10 mouse cellular contexts compared by ENCODE assay signal in the genomic region with DNA sequence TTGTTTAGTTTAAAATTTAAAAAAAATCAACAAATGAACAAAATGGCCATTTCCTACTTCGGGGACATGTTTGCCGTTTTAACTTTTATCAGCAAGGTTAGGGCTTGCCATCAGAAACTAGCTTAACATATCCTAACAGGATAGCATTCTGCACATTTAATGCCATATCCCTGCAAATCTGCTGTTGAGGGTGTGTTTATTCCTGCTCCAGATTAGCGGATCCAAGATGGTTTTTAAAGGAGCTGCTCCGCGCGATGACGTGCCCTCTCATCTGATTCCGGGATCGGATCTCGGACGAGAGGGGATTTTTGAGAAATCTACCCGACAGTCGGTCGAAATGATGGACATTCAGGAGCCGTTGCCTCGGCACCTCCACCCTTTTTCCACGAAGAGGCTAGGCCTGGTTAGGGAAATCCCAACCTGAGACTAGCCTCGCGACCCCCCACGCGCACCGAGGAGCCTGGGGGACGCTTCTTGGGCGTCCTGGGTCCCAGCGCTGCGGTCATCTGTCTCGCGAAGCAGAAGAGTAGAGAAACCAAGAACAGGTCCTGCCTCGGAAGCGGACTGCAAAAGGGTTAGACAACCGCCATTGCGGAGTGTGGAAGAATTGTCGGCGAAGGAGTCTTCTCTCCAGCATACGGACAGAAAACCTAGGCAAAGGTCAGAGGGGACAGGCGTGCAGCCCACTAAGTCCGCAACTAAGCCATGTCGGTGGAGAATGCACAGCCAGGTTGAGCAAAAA. TPM values are rescaled to one million over a fixed set of nuclear protein-coding genes. Genes with fewer than 3 reads are reported as not detected.
A peak's percentile ranks its signal among the peaks of the same experiment; 100 is the strongest.
DNase-seq lines count a peak whose midpoint lies in the region; ATAC-seq and TF ChIP-seq lines count a peak whose summit lies in the region.
"Had no signal": no experiment of that assay in that cellular context is flagged by ENCODE, and none has a peak within 500 bp of the region (broad histone marks: within the 10 kb centered on the region; RNA-seq: fewer than 3 reads in every experiment).

No protein-coding gene starts in this region.

- H3K36me3 ChIP-seq in liver, embryonic 11.5 days (ENCODE audit: control insufficient read depth, insufficient read depth, low read length) = no peaks in the 10 kb centered on the region
- no peaks in the 10 kb centered on the region for H3K36me3 ChIP-seq in liver, postnatal 0 days (replicated peaks; ENCODE audit: insufficient read depth, low read length)
- no peaks in the 10 kb centered on the region for H3K36me3 ChIP-seq in embryonic facial prominence, embryonic 12.5 days
- H3K36me3 ChIP-seq in intestine, embryonic 14.5 days (ENCODE audit: control insufficient read depth, insufficient read depth, low read length) = no peaks in the 10 kb centered on the region
- H3K36me3 ChIP-seq in neural tube, embryonic 13.5 days = no peaks in the 10 kb centered on the region

- H3K4me1 ChIP-seq in liver, embryonic 11.5 days (replicated peaks; ENCODE audit: control insufficient read depth, insufficient read depth, low read length) = no peaks in the 10 kb centered on the region; the same call in 1 of the 2 replicates
- H3K4me1 ChIP-seq in liver, postnatal 0 days (ENCODE audit: insufficient read depth) = no peaks in the 10 kb centered on the region
- 0 out of 2 replicates have a peak, but pooled peaks cover 6% of the 10 kb centered on the region for H3K4me1 ChIP-seq in embryonic facial prominence, embryonic 12.5 days
- H3K4me1 ChIP-seq in intestine, embryonic 14.5 days (replicated peaks; ENCODE audit: control insufficient read depth, insufficient read depth, low read length) = no peaks in the 10 kb centered on the region
- H3K4me1 ChIP-seq in neural tube, embryonic 13.5 days (replicated peaks) = peaks cover 60% of the 10 kb centered on the region

- H3K9ac ChIP-seq in liver, embryonic 11.5 days (ENCODE audit: low read depth, low read length) = no peak overlapping the region
- no peak overlapping the region for H3K9ac ChIP-seq in liver, postnatal 0 days (replicated peaks)
- H3K9ac ChIP-seq in embryonic facial prominence, embryonic 12.5 days = no peak overlapping the region
- no peak overlapping the region for H3K9ac ChIP-seq in intestine, embryonic 14.5 days (ENCODE audit: low read length)
- peak overlapping the region; percentile 67 for H3K9ac ChIP-seq in neural tube, embryonic 13.5 days
- H3K9ac ChIP-seq: liver, embryonic 14.5 days had no signal

- no peak for DNase-seq in liver, embryonic 11.5 days (ENCODE audit: low spot score)
- DNase-seq in liver, postnatal 0 days = no peak
- no peak for DNase-seq in intestine, embryonic 14.5 days (ENCODE audit: low spot score)
- no peak for DNase-seq in left cerebral cortex, adult 18-20 months (ENCODE audit: low spot score in 2 of 2)
- no peak for DNase-seq in cerebellum, adult 9-10 months

- TF ChIP-seq EP300 in liver, postnatal 0 days (IDR thresholded peaks at IDR 0.05; ENCODE audit: low read depth) = no peak

- peaks cover 98% of the 10 kb centered on the region for H3K27me3 ChIP-seq in liver, embryonic 11.5 days (replicated peaks; ENCODE audit: control insufficient read depth, insufficient read depth, low read length)
- peaks cover 86% of the 10 kb centered on the region for H3K27me3 ChIP-seq in liver, postnatal 0 days (ENCODE audit: insufficient read depth, low read length)
- H3K27me3 ChIP-seq in embryonic facial prominence, embryonic 12.5 days = peaks cover 90% of the 10 kb centered on the region
- peaks cover 100% of the 10 kb centered on the region for H3K27me3 ChIP-seq in intestine, embryonic 14.5 days (replicated peaks; ENCODE audit: control insufficient read depth, insufficient read depth, low read length)
- peaks cover 84% of the 10 kb centered on the region for H3K27me3 ChIP-seq in neural tube, embryonic 13.5 days

- H3K9me3 ChIP-seq in liver, embryonic 11.5 days (ENCODE audit: control insufficient read depth, low read length) = no peaks in the 10 kb centered on the region
- H3K9me3 ChIP-seq in liver, postnatal 0 days (ENCODE audit: low read length) = no peaks in the 10 kb centered on the region
- no peaks in the 10 kb centered on the region for H3K9me3 ChIP-seq in embryonic facial prominence, embryonic 12.5 days
- H3K9me3 ChIP-seq in intestine, embryonic 14.5 days (ENCODE audit: control insufficient read depth, low read length) = no peaks in the 10 kb centered on the region
- no peaks in the 10 kb centered on the region for H3K9me3 ChIP-seq in neural tube, embryonic 13.5 days

- peak overlapping the region; percentile 8; the same call in 1 of the 2 replicates for H3K4me3 ChIP-seq in liver, embryonic 11.5 days (ENCODE audit: low read depth, low read length)
- no peak overlapping the region for H3K4me3 ChIP-seq in liver, postnatal 0 days (ENCODE audit: low read depth, low read length)
- H3K4me3 ChIP-seq in embryonic facial prominence, embryonic 12.5 days = peak overlapping the region; percentile 22
- H3K4me3 ChIP-seq in intestine, embryonic 14.5 days (ENCODE audit: low read depth, low read length) = 0 out of 2 replicates have a peak overlapping the region, but pooled peaks have one; percentile 6
- peak overlapping the region; percentile 36 for H3K4me3 ChIP-seq in neural tube, embryonic 13.5 days

- no peak for ATAC-seq in liver, embryonic 11.5 days (replicated peaks; ENCODE audit: low FRiP score)
- ATAC-seq in liver, postnatal 0 days = no peak
- ATAC-seq in embryonic facial prominence, embryonic 12.5 days (ENCODE audit: insufficient number of reproducible peaks, insufficient read depth, low FRiP score, low TSS enrichment) = no peak
- no peak for ATAC-seq in intestine, embryonic 14.5 days (replicated peaks; ENCODE audit: low FRiP score, low TSS enrichment, low read depth)
- no peak; the same call in 1 of the 2 replicates for ATAC-seq in neural tube, embryonic 13.5 days (ENCODE audit: low read depth)
- no peak for ATAC-seq in frontal cortex, adult (ENCODE audit: low TSS enrichment)

- TF ChIP-seq CTCF in liver, postnatal 0 days (IDR thresholded peaks at IDR 0.05; ENCODE audit: low read depth) = no peak

- WGBS in liver, embryonic 11.5 days = 2% methylated on average over 38 of the region's 38 CpGs
- 4% methylated on average over 38 of the region's 38 CpGs for WGBS in liver, postnatal 0 days (ENCODE audit: insufficient replicate concordance)
- 2% methylated on average over 38 of the region's 38 CpGs for WGBS in embryonic facial prominence, embryonic 12.5 days
- WGBS in intestine, embryonic 14.5 days = 3% methylated on average over 38 of the region's 38 CpGs
- 2% methylated on average over 38 of the region's 38 CpGs for WGBS in neural tube, embryonic 13.5 days

- no peak overlapping the region for H3K27ac ChIP-seq in liver, embryonic 11.5 days (ENCODE audit: low read depth, low read length)
- no peak overlapping the region for H3K27ac ChIP-seq in liver, postnatal 0 days (ENCODE audit: low read depth)
- H3K27ac ChIP-seq in embryonic facial prominence, embryonic 12.5 days = no peak overlapping the region
- no peak overlapping the region for H3K27ac ChIP-seq in intestine, embryonic 14.5 days (ENCODE audit: low read depth)
- peak overlapping the region; percentile 80 for H3K27ac ChIP-seq in neural tube, embryonic 13.5 days (replicated peaks)
- H3K27ac ChIP-seq: liver, embryonic 14.5 days had no signal

- peak overlapping the region; percentile 48 for H3K4me2 ChIP-seq in liver, embryonic 11.5 days
- no peak overlapping the region for H3K4me2 ChIP-seq in liver, postnatal 0 days (ENCODE audit: low read depth, low read length)
- peak overlapping the region; percentile 47 for H3K4me2 ChIP-seq in embryonic facial prominence, embryonic 12.5 days (replicated peaks)
- peak overlapping the region; percentile 20; the same call in 1 of the 2 replicates for H3K4me2 ChIP-seq in intestine, embryonic 14.5 days (ENCODE audit: low read length)
- H3K4me2 ChIP-seq in neural tube, embryonic 13.5 days = peak overlapping the region; percentile 60

RNA-seq across cellular contexts. Expression of gene Sox2, which starts 8.3 kb away (rescaled TPM):
- 0.48 and 0.55 TPM in 2 replicates for polyA plus RNA-seq in liver, embryonic 11.5 days (2014; fragmentation: Nextera tagmentation; extraction: Ambion mirVana)
- not detected in 2 replicates for polyA plus RNA-seq in liver, postnatal 0 days (2015; fragmentation: Nextera tagmentation; extraction: Ambion mirVana)
- polyA plus RNA-seq in embryonic facial prominence, embryonic 12.5 days (2016; fragmentation: Nextera tagmentation; extraction: Ambion mirVana) = 11.4 and 13.5 TPM in 2 replicates
- 0.44 and 0.61 TPM in 2 replicates for polyA plus RNA-seq in intestine, embryonic 14.5 days (2014; fragmentation: Nextera tagmentation; extraction: Ambion mirVana)
- 20.9 TPM in 2 replicates for polyA plus RNA-seq in neural tube, embryonic 13.5 days (2015; fragmentation: Nextera tagmentation; extraction: Ambion mirVana)
- total RNA-seq in left cerebral cortex, adult 18-20 months (2021) = 10 to 100 TPM; 43.8 to 46.5 TPM
- total RNA-seq: granulocyte monocyte progenitor cell, adult 5-6 weeks had no signal
